Mouse (Mus musculus) forebrain, embryonic 10.5 days (tissue): ENCODE measurements around the gene Zfpl1. TPM values are rescaled to one million over a fixed set of nuclear protein-coding genes. Genes with fewer than 3 reads are reported as not detected.
"Not testable (repeated sequence)": the region's sequence is repeated elsewhere in the genome, so short reads cannot be mapped to it uniquely, and the experiment has no call there.

Experiments
- DNase-seq: peaks from one replicate; pipeline ENCODE4 v3.0.0-alpha.2; 2017; ENCODE audit warnings: low spot score; ENCODE audit errors: extremely low spot score
- H3K27ac ChIP-seq: fragments of 300-500 bp; sonication (generic); 2 replicates; pipeline ENCODE4 v1.5.1; 2016; ENCODE audit warnings: mild to moderate bottlenecking
- H3K27me3 ChIP-seq: fragments of 300-500 bp; sonication (generic); 2 replicates; pipeline ENCODE4 v1.6.1; 2016; ENCODE audit warnings: mild to moderate bottlenecking; ENCODE audit not compliant: poor library complexity, severe bottlenecking
- H3K36me3 ChIP-seq: fragments of 300-500 bp; sonication (generic); replicated peaks from 2 replicates; pipeline ENCODE4 v1.6.1; 2016; ENCODE audit warnings: mild to moderate bottlenecking, moderate library complexity
- H3K4me1 ChIP-seq: fragments of 300-500 bp; sonication (generic); 2 replicates; pipeline ENCODE4 v1.6.1; 2016
- H3K4me3 ChIP-seq: fragments of 300-500 bp; sonication (generic); 2 replicates; pipeline ENCODE4 v1.5.1; 2016; ENCODE audit warnings: mild to moderate bottlenecking, moderate library complexity
- H3K9me3 ChIP-seq: fragments of 300-500 bp; sonication (generic); 2 replicates; pipeline ENCODE4 v1.6.1; 2016; ENCODE audit warnings: mild to moderate bottlenecking, moderate library complexity
- WGBS: fragments of 180-500 bp; shearing (Covaris S2); methylation state at CpG from one replicate; pipeline ENCODE4 v1.1.7; 2016; 5-methylcytosine and 5-hydroxymethylcytosine counted together
- polyA plus RNA-seq: library from polyadenylated mRNA; unstranded; fragments of >200 nt; fragmentation: Nextera tagmentation; extraction: Ambion mirVana; gene quantifications from 2 replicates; pipeline ENCODE4 v1.2.1, GENCODE M21; 2016

Gene Zfpl1
- polyA plus RNA-seq, result 74.0 and 78.0 TPM in 2 replicates

DNA sequence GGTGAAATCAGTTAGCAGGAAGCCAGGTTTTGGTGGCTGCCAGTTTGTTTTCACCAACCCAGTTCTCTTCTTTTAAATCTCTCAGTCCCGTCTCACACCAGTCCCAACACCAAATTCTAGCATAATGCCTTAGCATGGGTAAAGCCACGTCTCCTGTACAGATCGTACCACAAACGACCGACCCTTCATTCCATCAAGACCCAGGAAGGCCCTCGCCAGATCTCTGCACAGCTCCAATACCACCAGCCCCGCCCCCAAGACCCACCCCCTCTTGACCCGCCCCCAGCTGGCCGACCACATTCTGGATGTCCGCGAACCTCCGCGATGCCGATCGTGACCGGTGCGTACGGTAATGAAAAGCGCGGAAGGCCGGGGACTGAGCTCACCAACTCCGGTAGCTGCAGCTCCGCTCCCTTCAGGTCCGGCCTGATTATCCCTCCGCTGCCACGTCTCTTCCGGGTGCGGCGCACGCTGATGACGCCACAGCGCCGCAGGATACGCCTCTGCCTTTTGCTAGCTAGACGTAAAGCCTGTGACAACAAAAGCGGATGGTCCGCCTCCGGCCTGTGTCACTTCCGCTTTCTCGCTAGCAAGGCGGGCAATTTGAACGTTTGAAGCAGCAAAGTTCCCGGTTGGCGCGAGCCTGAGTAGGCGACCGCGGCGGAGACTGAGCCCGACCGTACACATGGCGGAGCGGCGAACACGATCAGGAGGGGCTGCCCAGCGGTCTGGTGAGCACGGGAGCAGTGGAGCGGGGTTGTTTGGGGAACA is at the start of gene Zfpl1, which contains the start of gene Cdca5:
Gene Zfpl1, minus strand, starts transcription at position 479 of the 771 bp plus-strand sequence.
Gene Cdca5, plus strand, starts transcription at position 506 of the 771 bp plus-strand sequence.
- Histone ChIP-seq H3K36me3 (peaks cover 70% of the 10 kb centered on the region), H3K27ac (peak within 1 kb of the TSS; percentile 91), H3K9me3 (no peaks in the 10 kb centered on the region), H3K4me1 (peaks cover 23% of the 10 kb centered on the region), H3K4me3 (peak within 1 kb of the TSS; percentile 89), H3K27me3 (no peaks in the 10 kb centered on the region)
- DNase-seq, result peak; percentile 98
- WGBS, result under 1% methylated on average over 58 of the region's 58 CpGs

DNA sequence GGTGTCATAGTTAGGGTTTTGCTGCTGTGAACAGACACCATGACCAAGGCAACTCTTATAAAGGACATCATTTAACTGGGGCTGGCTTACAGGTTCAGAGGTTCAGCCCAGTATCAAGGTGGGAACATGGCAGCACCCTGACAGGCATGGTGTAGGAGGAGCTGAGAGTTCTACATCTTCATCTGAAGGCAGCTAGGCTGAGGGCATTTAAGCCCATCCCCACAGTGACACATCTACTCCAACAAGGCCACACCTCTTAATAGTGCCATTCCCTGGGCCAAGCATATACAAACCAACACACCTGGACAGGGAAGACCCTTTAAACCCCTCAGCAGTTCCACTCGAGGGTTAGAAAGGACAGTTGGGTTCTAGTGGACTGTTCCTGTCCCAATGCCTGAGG is 48.4 kb upstream of the Zfpl1 start:
- H3K27ac ChIP-seq, H3K9me3 ChIP-seq, DNase-seq, H3K4me3 ChIP-seq, H3K27me3 ChIP-seq: not testable (repeated sequence)
- peaks cover 48% of the 10 kb centered on the region for H3K36me3 ChIP-seq
- peaks cover 39% of the 10 kb centered on the region for H3K4me1 ChIP-seq
- WGBS, result 66% methylated on average over 1 of the region's 1 CpGs

DNA sequence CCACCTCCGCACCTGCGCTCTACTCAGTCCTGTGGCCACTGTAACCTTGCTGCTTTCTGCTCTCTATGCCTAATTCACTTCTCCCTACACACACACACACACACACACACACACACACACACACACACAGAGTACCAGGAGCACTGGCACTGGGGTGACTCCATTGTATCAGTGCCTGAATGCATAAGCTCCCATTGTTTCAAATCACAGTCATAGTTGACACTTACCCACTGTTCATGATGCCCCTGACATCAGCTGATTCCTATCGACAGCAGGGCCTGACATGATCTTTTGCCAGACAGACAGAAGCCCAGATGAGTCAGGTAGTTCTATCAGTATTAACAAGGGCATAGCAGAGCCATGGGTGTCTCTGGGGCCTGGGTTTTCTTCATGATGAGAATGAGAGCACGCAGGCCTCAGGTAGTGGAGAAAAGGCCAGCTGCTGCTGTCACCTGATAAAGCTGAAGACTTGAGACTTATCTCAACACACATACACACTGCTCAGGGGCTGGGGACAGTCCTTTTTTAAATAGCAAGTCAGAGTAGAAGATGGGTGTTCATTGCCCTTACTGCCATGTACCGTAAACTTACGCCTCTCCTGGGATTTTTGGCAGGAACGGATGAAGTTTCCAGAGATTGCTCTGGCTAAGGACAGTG is 47.5 kb upstream of the Zfpl1 start:
- Histone ChIP-seq H3K4me3 (no peak overlapping the region), H3K27me3 (no peaks in the 10 kb centered on the region), H3K36me3 (peaks cover 39% of the 10 kb centered on the region), H3K9me3 (no peaks in the 10 kb centered on the region), H3K27ac (peak overlapping the region; percentile 48; the same call in 1 of the 2 replicates), H3K4me1 (peaks cover 45% of the 10 kb centered on the region)
- DNase-seq, result no peak
- WGBS, result 89% methylated on average over 7 of the region's 7 CpGs

DNA sequence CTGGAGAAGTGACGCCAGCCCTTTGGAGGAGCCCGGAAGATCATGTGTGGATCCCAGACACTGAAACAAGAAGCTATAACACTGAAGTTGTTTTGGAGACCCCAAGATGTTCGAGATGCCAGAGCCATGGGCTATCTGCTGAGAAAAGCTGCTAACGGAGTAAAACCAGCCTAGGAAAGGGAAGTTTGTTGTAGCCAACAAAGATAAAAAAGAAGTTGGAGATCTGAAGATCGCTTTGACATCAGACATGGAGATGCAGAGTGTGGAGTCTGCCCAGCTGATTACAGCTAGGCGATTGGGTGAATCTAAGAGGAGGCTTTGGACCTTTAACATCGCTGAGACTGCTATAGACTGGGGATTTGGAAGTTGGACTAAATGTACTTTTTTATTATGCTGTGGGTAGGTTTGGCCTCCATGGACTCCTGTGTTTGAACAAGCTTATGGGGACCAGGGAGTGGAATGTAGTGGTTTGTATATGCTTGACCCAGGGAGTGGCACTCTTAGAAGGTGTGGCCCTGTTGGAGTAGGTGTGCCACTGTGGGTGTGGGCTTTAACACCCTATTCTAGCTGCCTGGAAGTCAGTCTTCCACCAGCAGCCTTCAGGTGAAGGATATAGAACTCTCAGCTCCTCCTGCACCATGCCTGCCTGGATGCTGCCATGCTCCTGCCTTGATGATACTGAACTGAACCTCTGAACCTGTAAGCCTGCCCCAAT is 45.8 kb upstream of the Zfpl1 start:
- H3K4me3 ChIP-seq, H3K27ac ChIP-seq, H3K27me3 ChIP-seq, DNase-seq, H3K9me3 ChIP-seq: not testable (repeated sequence)
- Histone ChIP-seq H3K4me1 (peaks cover 35% of the 10 kb centered on the region), H3K36me3 (peaks cover 22% of the 10 kb centered on the region)
- WGBS, result 81% methylated on average over 7 of the region's 7 CpGs

DNA sequence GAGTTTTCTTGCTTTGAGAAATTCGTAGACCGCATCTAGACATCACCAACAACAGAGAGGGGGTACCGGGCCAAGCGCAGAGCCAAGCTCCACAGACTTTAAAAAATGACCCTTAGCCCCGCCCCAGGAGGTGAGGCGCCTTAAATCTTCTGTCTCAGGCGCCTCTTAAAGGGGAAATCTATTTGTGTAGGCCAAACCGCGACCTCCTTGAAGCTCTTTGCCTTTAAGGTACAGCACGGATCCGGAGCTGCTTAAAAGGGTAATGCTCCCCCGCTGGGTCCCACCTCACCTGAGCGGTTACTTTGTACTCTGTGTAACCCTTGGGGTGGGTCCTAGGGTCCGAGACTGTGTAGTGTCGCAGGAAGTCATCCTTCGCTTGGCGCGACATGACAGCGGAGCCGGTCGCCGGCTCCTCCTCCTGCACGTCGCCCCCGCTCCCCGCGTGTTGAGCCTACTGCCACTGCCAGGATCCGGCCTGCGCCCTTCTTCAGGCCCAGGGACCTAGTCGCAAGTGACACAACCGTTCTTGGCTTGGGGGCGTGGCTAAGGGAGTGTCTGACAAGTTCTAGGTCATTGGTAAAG is 43.1 kb upstream of the Zfpl1 start, which contains the start of gene Snx15:
Gene Snx15, minus strand, starts transcription at position 545 of the 582 bp plus-strand sequence.
- Histone ChIP-seq H3K36me3 (no peaks in the 10 kb centered on the region), H3K27ac (peak within 1 kb of the TSS; percentile 88), H3K4me1 (peaks cover 23% of the 10 kb centered on the region), H3K27me3 (no peaks in the 10 kb centered on the region), H3K9me3 (no peaks in the 10 kb centered on the region), H3K4me3 (peak within 1 kb of the TSS; percentile 64)
- peak; percentile 91 for DNase-seq
- WGBS, result under 1% methylated on average over 32 of the region's 32 CpGs

DNA sequence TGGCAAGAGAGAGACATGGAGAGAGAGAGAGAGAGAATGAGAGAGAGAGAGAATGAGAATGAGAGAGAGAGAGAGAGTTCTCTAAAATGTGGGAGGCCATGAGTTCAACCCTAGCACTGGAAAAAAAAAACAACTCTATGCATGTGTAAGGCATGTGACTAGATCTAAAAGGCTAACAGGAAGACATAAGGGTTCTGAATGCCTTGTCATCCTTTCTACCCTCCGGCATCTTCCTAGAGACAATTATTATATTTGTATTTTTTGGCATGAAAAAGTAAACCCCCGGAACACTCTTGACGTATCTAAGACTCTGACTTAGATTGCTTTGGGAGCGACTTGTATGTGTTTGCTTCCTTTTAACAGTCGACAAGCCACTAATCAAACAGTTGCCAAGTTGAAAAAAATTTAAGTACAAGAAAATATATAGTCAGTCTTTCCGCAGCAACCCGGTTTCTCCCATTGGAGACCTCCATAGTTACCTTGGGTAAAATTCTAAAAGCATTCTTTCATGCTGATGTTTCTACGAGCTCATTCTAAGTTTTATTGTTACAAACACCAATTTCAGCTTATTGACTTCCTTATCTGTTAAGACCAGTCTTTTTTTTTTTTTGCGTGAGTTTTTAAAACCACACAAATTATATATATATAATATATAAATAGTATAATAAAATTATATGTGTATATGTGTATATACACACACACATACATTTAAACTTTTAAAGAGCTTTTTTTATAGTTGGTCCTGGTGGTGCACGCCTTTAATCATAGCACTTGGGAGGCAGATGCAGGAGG is 42.2 kb upstream of the Zfpl1 start:
- Histone ChIP-seq H3K36me3 (no peaks in the 10 kb centered on the region), H3K27ac (peak overlapping the region; percentile 88), H3K27me3 (no peaks in the 10 kb centered on the region), H3K9me3 (no peaks in the 10 kb centered on the region), H3K4me1 (peaks cover 24% of the 10 kb centered on the region), H3K4me3 (peak overlapping the region; percentile 64)
- WGBS, result 79% methylated on average over 10 of the region's 10 CpGs
- no peak for DNase-seq

DNA sequence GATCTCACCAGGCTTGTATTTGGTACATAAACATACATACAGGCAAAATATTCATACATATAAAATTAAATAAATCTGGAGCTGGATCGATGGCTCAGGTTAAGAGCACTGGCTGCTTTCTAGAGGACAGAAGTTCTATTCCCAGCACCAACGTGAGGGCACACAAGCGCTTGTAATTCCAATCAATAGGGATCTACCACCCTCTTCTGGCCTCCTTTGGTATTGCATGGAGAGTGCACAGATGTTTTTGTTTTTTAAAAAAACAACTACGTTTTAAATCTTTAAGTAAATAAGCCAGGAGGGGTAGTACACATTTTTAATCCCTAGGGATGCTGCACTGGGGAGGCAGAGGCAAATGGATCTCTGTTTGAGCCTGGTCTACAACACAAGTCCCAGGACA is 41.5 kb upstream of the Zfpl1 start:
- Histone ChIP-seq H3K27ac (no peak overlapping the region), H3K27me3 (no peaks in the 10 kb centered on the region), H3K4me1 (peaks cover 27% of the 10 kb centered on the region), H3K4me3 (no peak overlapping the region), H3K9me3 (no peaks in the 10 kb centered on the region), H3K36me3 (0 out of 2 replicates have a peak, but pooled peaks cover 3% of the 10 kb centered on the region)
- DNase-seq, result no peak
- WGBS, result 31% methylated on average over 4 of the region's 4 CpGs

DNA sequence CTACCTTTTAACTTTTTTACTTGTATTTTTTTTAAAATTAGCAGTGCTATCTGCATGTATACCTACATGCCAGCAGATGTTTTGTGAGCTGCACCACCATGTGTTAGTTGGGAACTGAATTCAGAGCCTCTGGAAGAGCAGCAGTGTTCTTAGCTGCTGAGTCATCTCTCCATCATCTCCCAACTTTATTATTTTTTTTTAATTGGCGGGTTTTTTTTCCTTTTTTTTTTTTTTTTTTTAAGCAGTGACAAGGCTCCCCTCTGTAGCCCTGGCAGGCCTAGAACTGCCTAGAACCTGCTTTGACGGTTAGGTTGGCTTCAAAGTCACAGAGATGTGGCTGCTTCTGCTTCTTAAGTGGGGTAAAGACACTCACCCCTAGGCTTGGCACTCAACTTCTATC is 40.1 kb upstream of the Zfpl1 start:
- Histone ChIP-seq H3K27ac (no peak overlapping the region), H3K4me3 (no peak overlapping the region), H3K27me3 (no peaks in the 10 kb centered on the region), H3K4me1 (peaks cover 29% of the 10 kb centered on the region), H3K9me3 (no peaks in the 10 kb centered on the region), H3K36me3 (peaks cover 8% of the 10 kb centered on the region; the same call in 1 of the 2 replicates)
- WGBS, result 83% methylated on average over 2 of the region's 2 CpGs
- DNase-seq, result no peak

DNA sequence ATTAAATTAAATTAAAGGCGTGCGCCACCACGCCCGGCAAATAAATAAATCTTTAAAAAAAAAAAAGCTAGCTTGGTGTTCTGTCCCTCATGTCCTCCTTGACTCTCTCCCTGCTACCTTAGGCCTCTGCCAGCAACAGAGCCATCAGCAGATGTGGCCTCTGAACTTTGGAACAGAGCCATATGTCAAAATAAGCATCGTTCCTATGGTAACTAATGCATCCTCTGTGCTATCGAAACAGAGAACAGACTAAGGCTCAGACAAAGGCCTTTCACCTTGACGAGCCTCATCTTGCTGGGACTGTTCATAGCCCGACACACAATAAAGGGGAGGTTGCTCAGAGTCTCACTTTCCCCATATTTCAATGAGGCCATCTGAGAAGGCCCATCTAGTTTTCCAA is 38.6 kb upstream of the Zfpl1 start:
- WGBS, result 69% methylated on average over 8 of the region's 8 CpGs
- Histone ChIP-seq H3K9me3 (no peaks in the 10 kb centered on the region), H3K4me3 (no peak overlapping the region), H3K27ac (peak overlapping the region; percentile 72), H3K36me3 (peaks cover 8% of the 10 kb centered on the region; the same call in 1 of the 2 replicates), H3K27me3 (no peaks in the 10 kb centered on the region), H3K4me1 (peaks cover 40% of the 10 kb centered on the region)
- DNase-seq, result no peak

DNA sequence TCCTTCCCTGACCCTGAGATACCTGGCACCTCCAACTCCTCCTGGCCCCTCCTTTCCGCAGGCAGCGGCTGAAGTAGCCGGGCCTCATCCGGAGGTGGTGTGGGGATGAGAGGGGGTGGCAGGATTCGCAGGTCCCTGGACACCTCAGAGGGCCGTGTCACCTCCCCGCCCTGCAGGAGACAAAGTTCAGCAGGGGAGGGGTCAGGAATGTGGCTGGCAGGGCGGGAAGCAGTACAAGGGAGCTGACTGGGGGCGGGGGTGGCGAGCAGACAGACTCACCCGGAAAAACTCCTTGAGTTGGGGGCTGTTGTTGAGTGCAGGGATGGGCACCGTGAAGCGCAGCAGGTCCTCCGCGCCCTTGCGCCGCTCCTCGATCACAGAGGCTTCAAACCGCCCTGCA is 37.0 kb upstream of the Zfpl1 start:
- H3K27ac ChIP-seq, result 0 out of 2 replicates have a peak overlapping the region, but pooled peaks have one; percentile 35
- H3K27me3 ChIP-seq, result no peaks in the 10 kb centered on the region
- no peak for DNase-seq
- H3K9me3 ChIP-seq, result no peaks in the 10 kb centered on the region
- peaks cover 10% of the 10 kb centered on the region; the same call in 1 of the 2 replicates for H3K36me3 ChIP-seq
- H3K4me1 ChIP-seq, result peaks cover 42% of the 10 kb centered on the region
- 31% methylated on average over 19 of the region's 19 CpGs for WGBS
- peak overlapping the region; percentile 8; the same call in 1 of the 2 replicates for H3K4me3 ChIP-seq

DNA sequence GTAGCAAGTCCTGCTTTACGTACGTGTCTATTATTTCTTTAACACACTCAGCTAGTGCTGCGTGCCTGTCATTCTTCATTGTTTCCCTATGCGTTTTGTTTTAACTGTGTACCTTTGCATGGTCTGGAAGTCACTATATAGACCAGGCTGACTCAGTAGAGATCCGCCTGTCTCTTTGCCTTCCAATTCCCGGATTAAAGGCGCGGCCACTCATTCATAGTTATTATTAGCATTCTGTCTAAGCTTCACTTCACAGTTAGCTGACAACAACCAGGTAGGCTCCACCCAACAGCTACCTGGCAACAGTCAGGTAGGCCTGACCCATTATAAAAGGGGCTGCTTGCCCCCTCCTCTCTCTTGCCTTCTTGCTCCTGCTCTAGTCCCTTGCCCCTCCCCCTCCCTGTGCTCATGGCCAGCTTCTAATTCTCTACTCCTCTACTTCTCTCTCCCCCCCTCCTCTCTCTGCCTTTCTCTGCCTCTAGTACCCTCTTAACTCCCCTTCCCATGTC is 34.0 kb upstream of the Zfpl1 start:
- Histone ChIP-seq H3K36me3 (peaks cover 40% of the 10 kb centered on the region), H3K4me1 (peaks cover 46% of the 10 kb centered on the region), H3K27ac (peak overlapping the region; percentile 98), H3K27me3 (no peaks in the 10 kb centered on the region), H3K9me3 (no peaks in the 10 kb centered on the region), H3K4me3 (peak overlapping the region; percentile 96)
- WGBS, result under 1% methylated on average over 8 of the region's 8 CpGs
- no peak for DNase-seq
